Mouse (Mus musculus) skeletal muscle tissue, adult 2 months (tissue): ENCODE measurements around the gene A630023A22Rik.
A peak's percentile ranks its signal among the peaks of the same experiment; 100 is the strongest.

Source experiments
- DNase-seq: peaks from one replicate; pipeline ENCODE4 v3.0.0-alpha.2; 2012; ENCODE audit warnings: low read depth, low spot score

Gene A630023A22Rik

GRCm38 (mm10) chr14:34102601-34103000, at the start of gene A630023A22Rik:
Gene A630023A22Rik, minus strand, starts transcription at chr14:34102754.
- no peak for DNase-seq

GRCm38 (mm10) chr14:34152342-34152741, 49.8 kb upstream of the A630023A22Rik start, which contains the start of gene Npy4r:
Gene Npy4r, minus strand, starts transcription at chr14:34152489.
- peak; percentile 13 for DNase-seq

DNA sequence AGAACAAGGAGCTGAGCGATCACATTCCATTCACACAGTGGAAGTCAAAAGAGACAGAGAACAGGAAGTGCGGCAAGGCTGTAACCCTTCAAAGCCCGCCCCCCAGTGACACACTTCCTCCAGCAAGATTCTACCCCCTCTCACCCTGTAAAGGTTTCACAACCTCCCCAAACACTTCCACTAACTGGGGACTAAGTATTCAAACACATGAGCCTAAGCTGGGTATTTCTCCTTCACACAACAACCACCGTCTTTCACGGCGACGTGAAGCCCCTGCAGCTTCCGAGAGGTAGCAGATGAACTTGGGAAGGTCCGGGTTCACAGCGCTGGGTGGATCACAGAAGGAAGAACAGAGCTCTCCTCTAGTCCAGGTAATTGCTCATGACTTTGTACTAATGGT, 40.4 kb upstream of the A630023A22Rik start:
- no peak for DNase-seq

DNA sequence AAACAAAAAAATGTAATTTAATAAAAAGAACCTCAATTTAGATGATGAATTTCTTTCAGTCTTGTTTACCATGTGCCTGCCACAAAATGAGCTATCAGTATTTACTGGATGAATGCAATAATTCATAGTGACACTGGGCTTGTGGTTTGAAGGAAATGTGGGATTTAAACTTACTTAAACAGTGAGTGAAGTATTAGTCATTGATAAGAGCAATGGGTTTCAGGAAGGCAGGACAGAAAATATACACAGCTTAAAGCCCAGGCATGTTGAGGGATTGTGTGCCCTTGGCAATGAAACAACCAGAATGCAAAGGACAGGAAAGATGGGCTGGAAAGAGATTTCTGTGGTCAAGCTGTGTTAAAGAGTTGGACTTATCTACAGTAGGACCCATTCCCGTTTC, 39.8 kb upstream of the A630023A22Rik start:
- DNase-seq, result no peak

DNA sequence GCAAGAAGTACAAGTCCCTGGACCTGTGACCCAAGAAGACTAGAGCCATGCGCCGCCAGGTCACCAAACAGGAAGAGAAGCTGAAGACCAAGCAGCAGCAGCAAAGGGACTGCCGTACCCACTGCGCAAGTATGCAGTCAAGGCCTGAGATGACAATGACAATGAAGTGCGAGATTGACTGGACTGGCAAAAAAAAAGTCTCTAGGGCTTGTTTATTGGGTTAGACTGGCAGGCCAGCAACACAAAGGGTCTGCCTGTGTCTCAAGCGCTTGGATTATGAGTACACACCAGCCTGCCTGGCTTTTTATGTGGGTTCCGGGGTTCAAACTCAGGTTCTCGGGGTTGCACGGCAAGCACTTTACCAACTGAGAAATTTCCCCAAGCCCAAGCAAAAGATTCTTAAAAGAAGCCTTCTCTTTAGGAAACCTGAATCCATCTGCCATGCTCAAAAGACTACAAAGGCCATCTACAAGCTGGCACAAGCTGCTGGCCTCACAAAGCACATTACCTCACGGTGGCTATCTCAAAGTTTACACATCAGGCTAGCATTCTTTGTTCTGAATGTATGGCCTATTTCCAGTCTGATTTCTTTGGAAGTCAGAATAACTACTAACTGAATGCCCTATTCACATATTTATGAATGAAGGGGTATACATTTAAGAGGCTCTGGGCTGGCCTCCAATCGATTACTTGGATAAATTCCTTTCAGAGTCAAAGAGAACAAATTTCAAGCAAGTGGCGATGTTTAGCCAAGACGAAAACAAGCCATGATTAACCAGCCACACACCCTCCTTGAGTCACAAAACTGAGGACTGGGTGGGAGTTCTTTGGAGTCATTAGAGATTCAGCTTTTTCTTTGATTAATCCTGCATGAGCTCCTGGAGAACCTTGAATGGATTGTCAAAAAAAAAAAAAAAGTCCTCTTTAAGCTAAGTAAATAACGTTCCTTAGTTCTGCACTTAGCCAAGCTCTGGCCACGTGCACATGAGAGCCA, 37.4 kb upstream of the A630023A22Rik start:
- DNase-seq, result no peak

- DNase-seq, result no peak
Observed at GRCm38 (mm10) chr14:34135391-34135790, 32.8 kb upstream of the A630023A22Rik start.

DNA sequence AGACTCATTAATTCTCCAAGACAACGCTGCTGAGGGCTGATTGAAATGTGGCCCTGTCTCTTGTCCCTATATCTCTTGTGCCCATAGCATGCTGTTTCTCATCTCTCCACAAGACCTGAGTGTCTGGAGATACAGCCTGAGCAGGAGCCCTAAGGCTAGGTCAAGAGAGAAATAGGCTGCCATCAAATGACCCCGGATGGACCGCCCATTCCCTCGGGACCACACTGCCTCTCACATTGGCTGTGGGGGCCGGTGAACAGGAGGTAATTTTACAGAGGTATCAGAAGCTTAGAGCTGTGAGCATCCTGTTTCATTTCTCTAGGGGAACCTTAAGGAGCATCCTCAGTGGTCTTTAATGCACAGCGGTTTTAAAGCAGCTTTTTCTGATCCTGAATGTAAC, 28.7 kb upstream of the A630023A22Rik start:
- no peak for DNase-seq

DNA sequence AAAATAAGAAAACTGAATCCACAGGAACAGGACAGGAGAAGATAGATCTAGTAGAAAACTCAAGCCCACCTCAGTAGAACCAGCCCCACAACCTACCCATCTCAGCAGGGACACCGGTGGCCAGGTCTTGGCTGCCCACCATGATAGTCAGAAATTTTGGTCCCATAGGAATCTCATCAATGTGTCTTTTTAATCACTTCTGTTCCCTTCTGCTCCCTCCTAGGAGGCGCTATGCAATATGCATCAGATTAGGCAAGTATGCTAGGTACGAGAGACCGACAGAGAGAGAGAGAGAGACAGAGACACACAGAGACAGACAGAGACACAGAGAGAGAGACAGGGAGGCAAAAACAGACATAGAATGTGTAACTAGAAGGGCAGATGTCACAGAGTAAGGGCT, 19.1 kb upstream of the A630023A22Rik start:
- DNase-seq, result no peak

GRCm38 (mm10) chr14:34120923-34121351, 18.4 kb upstream of the A630023A22Rik start:
- no peak for DNase-seq

DNA sequence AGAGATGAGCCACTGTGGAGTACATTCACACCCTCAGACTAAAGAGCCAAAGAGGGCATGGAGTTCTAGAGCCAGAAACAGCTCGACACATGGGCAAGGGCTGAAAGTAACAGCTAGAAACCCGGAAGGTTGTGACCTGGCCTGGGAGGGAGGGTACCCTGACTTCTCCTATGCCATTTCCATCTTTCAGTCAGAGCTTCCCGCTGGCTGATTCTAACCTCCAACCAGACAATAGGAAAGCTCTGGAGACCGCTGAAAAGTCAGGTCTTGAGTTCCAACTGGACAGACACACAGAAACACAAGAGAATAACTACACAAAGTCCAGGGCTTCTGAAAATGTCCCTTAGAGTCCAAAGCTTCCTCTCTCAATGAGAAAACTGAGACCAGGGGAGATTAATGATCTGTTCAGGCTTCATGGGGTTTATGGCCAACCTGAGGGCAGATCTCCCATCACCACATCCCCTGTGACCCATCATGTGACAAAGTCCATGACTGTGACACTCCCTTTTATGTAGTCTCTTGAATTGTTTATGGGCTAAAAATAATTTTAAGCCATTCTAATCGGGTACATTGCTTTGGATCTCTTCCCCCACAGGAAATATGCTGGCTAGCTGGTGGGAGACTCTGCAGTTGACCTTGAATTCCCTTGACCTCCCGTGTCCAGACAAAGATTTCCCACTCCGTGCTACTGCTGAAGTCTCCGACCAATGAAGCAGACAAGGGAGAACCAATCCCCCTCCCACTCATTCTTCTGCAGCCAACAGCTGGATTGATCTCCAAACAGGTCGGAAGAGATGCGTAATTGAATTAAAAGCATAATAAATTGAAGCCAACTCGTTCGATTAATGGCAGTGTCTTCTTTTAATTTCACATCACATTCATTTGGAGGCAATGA, 17.7 kb upstream of the A630023A22Rik start:
- no peak for DNase-seq

- DNase-seq, result no peak
Observed at GRCm38 (mm10) chr14:34119046-34119723, 16.6 kb upstream of the A630023A22Rik start.

DNA sequence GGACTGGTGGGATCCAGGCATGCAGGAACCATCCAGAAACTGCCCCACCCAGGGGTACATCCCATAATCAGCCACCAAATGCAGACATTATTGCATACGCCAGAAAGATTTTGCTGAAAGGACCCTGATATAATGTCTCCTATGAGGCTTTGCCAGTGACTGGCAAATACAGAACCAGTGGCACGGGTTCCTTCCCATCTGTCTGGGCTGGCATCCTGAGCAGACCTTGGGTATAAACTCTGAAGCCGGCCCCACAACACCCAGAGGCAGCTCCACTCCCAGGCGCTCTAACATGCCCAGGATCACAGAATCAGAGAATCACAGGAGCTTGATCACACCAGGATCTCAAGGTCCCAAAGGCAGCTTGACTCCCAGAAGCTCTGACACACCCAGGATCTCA, 11.8 kb upstream of the A630023A22Rik start:
- no peak for DNase-seq

- DNase-seq, result no peak
Observed at GRCm38 (mm10) chr14:34107594-34107993, 5.0 kb upstream of the A630023A22Rik start.

DNA sequence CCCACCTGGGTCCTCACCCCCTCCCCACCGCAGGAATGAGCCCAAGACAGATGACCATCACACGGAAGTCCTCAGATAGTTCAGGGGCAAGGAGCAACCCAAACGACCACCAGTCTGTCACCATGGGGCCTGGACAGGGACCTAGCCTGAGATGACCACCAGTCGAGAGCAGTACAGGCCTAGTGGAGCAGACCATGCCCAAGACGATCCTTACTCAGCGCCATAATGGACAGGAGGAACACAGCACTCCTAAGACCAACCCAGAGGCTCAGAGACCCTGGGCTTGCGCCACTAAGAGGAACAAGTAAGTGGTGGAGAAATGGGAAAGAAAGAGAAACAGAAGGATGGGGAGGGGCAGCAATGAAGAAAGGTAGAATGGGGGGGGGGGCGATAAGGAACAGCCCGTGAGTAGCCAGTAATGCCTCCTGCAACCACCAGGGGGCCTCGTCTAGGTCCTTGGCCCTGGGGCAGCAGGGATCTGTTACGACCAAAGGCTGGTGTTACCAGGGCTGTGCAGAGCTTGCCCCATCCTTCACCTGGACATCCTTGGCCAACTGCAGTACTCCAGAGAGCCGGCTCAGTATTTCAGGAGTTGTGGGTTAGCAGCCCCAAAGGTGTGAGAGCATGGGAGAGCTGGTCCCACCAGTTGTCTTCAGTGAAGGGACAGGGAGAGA, 4.0 kb upstream of the A630023A22Rik start:
- no peak for DNase-seq

DNA sequence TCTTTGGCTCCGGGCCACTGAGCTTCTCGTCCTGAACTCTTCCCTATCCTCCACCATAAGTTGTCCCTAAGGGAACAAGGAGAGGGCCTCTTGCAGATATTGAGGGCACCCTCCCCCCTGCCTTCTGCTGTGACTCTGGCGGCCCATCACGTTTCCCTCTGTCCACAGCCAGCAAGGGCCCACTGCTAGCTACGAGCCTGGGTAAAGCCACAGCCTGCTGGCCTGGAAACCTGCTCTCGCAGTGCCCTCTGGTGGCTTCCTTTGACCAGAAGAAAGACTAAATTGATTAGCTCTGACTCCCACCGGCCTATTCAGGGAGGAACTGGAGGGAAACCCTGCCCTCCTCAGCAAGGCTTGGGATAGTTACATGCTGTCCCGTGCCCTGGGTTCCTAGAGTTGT, 2.3 kb upstream of the A630023A22Rik start:
- DNase-seq, result peak; percentile 34

GRCm38 (mm10) chr14:34103855-34104254, 1.3 kb upstream of the A630023A22Rik start:
- DNase-seq, result no peak

- no peak for DNase-seq
Observed at GRCm38 (mm10) chr14:34096161-34096560, 6.4 kb downstream of the A630023A22Rik start.

GRCm38 (mm10) chr14:34092856-34093255, 9.7 kb downstream of the A630023A22Rik start:
- DNase-seq, result no peak

- DNase-seq, result no peak
Observed at GRCm38 (mm10) chr14:34091475-34091874, 11.1 kb downstream of the A630023A22Rik start.

- no peak for DNase-seq
Observed at GRCm38 (mm10) chr14:34089796-34090195, 12.8 kb downstream of the A630023A22Rik start.

- DNase-seq, result no peak
Observed at GRCm38 (mm10) chr14:34087856-34088398, 14.6 kb downstream of the A630023A22Rik start.
